Mouse (Mus musculus): ENCODE results near the gene Ccdc57. TPM values are rescaled to one million over a fixed set of nuclear protein-coding genes. Genes with fewer than 3 reads are reported as not detected.

Gene Ccdc57
- polyA plus RNA-seq, 1 experiment from 2014 or later: 6.4 TPM

DNA sequence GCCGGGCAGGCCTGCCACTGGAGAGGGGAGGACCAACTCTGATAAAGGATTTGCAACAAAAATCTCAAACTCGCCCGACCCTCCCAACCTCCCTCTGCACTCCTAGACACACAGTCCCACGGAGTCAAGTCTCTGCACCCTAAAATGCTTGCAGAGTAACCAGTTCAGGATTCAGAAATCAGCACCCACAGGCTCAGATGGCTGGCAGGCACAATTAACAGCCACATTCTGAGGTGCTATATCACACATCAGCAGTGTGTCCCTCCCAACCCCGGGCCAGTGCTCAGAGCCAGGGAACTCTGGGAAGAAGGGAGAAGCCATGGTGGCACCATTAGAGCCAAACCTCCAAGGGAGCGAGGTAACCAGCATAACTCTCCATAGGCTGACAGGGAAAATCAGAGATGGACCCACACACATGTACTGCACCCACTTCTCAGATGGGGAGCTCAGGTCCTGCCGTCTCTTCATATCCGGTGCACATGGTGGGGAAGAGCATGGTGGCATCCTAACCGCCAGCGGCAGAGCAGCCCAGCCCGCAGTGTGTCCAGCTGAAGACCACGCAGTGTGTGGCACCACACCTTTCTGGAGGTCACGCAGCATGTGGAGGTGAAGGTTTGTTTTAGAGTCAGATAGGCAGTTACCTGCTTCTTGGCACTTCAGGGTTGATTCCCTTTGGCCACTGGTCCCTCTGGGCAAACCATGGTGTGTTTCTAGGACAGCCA lies 29.5 kb upstream of the Ccdc57 start:
- WGBS: 94% methylated on average over 13 of the region's 13 CpGs
- H3K4me2 ChIP-seq (replicated peaks): no peak overlapping the region
- no peak overlapping the region for H3K9ac ChIP-seq
- H3K9me3 ChIP-seq: no peaks in the 10 kb centered on the region
- no peak for ATAC-seq (ENCODE audit: low FRiP score, low read depth)
- no peak overlapping the region for H3K27ac ChIP-seq
- no peaks in the 10 kb centered on the region for H3K27me3 ChIP-seq
- no peak overlapping the region for H3K4me3 ChIP-seq
- H3K4me1 ChIP-seq: peaks cover 21% of the 10 kb centered on the region; the same call in 1 of the 2 replicates
- H3K36me3 ChIP-seq: peaks cover 100% of the 10 kb centered on the region

DNA sequence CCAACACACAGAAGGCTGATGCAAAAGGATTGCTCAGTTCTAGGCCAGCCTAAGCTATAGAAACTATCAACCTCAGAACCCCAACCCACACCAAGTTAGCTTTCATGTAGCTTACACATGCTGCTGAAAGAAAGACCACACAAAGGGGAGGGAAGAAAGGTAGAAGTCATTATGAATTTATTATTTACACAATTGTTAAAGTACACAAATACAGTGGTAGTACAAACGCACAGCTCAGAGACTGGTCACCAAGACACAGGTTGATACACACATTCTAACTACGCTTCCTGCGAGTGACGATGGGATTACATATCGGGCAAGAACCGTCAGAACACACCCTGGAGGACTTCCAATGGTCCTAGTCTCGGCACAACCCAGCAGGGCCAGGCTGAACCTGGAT lies 28.9 kb upstream of the Ccdc57 start:
- WGBS: 86% methylated on average over 7 of the region's 7 CpGs
- no peak overlapping the region for H3K27ac ChIP-seq
- no peaks in the 10 kb centered on the region for H3K27me3 ChIP-seq
- no peak overlapping the region for H3K9ac ChIP-seq
- no peak overlapping the region for H3K4me2 ChIP-seq (replicated peaks)
- no peak for ATAC-seq (ENCODE audit: low FRiP score, low read depth)
- peaks cover 100% of the 10 kb centered on the region for H3K36me3 ChIP-seq
- H3K4me3 ChIP-seq: no peak overlapping the region
- peaks cover 25% of the 10 kb centered on the region; the same call in 1 of the 2 replicates for H3K4me1 ChIP-seq
- H3K9me3 ChIP-seq: no peaks in the 10 kb centered on the region

GRCm38 (mm10) chr11:120960248-120960647 lies 27.6 kb upstream of the Ccdc57 start:
- no peak overlapping the region for H3K4me2 ChIP-seq (replicated peaks)
- no peak for ATAC-seq (ENCODE audit: low FRiP score, low read depth)
- H3K27me3 ChIP-seq: no peaks in the 10 kb centered on the region
- no peak overlapping the region for H3K9ac ChIP-seq
- H3K27ac ChIP-seq: no peak overlapping the region
- no peak overlapping the region for H3K4me3 ChIP-seq
- 47% methylated on average over 1 of the region's 1 CpGs for WGBS
- H3K36me3 ChIP-seq: peaks cover 100% of the 10 kb centered on the region
- H3K4me1 ChIP-seq: peaks cover 15% of the 10 kb centered on the region; the same call in 1 of the 2 replicates
- H3K9me3 ChIP-seq: no peaks in the 10 kb centered on the region

- H3K27ac ChIP-seq: no peak overlapping the region
- no peaks in the 10 kb centered on the region for H3K9me3 ChIP-seq
- no peak overlapping the region for H3K9ac ChIP-seq
- H3K27me3 ChIP-seq: no peaks in the 10 kb centered on the region
- WGBS: 84% methylated on average over 3 of the region's 3 CpGs
- peaks cover 15% of the 10 kb centered on the region; the same call in 1 of the 2 replicates for H3K4me1 ChIP-seq
- H3K4me2 ChIP-seq (replicated peaks): no peak overlapping the region
- ATAC-seq (ENCODE audit: low FRiP score, low read depth): no peak
- H3K36me3 ChIP-seq: peaks cover 98% of the 10 kb centered on the region
- no peak overlapping the region for H3K4me3 ChIP-seq
Measured at GRCm38 (mm10) chr11:120959564-120959963, 26.9 kb upstream of the Ccdc57 start.

- Histone ChIP-seq H3K4me3 (no peak overlapping the region), H3K9ac (no peak overlapping the region), H3K4me1 (peaks cover 15% of the 10 kb centered on the region; the same call in 1 of the 2 replicates), H3K27me3 (no peaks in the 10 kb centered on the region), H3K36me3 (peaks cover 98% of the 10 kb centered on the region), H3K4me2 (replicated peaks) (no peak overlapping the region), H3K9me3 (no peaks in the 10 kb centered on the region), H3K27ac (no peak overlapping the region)
- WGBS: 85% methylated on average over 18 of the region's 18 CpGs
- ATAC-seq (ENCODE audit: low FRiP score, low read depth): no peak
Measured at GRCm38 (mm10) chr11:120959066-120959465, 26.4 kb upstream of the Ccdc57 start.

DNA sequence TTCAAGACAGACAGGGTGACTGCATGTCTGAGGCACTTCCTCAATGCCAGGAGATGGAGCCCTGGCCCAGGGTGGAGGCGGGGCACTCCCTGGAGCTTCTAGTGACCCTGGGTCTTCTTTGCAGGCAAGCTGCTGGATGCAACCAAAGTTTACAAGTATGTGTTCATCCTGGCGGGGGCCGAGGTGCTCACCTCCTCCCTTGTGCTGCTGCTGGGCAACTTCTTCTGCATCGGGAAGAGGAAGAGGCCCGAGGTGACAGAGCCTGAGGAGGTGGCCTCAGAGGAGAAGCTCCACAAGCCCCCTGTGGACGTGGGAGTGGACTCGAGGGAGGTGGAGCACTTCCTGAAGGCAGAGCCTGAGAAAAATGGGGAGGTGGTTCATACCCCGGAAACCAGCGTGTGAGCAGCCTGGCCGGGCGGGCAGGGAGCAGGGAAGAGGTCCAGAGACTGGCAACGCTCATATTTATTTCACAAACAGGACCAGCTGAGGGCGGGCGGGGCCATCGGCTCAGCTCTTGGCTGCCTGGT lies 25.1 kb upstream of the Ccdc57 start:
- 78% methylated on average over 15 of the region's 15 CpGs for WGBS
- ATAC-seq (ENCODE audit: low FRiP score, low read depth): no peak
- Histone ChIP-seq H3K4me1 (peaks cover 15% of the 10 kb centered on the region; the same call in 1 of the 2 replicates), H3K4me2 (replicated peaks) (no peak overlapping the region), H3K4me3 (no peak overlapping the region), H3K27ac (peak overlapping the region; percentile 18; the same call in 1 of the 2 replicates), H3K9me3 (no peaks in the 10 kb centered on the region), H3K9ac (no peak overlapping the region), H3K36me3 (peaks cover 90% of the 10 kb centered on the region), H3K27me3 (no peaks in the 10 kb centered on the region)

GRCm38 (mm10) chr11:120957052-120957451 lies 24.4 kb upstream of the Ccdc57 start:
- Histone ChIP-seq H3K4me2 (replicated peaks) (no peak overlapping the region), H3K4me3 (no peak overlapping the region), H3K4me1 (peaks cover 21% of the 10 kb centered on the region), H3K9ac (no peak overlapping the region), H3K27ac (0 out of 2 replicates have a peak overlapping the region, but pooled peaks have one; percentile 18), H3K27me3 (no peaks in the 10 kb centered on the region), H3K36me3 (peaks cover 83% of the 10 kb centered on the region), H3K9me3 (no peaks in the 10 kb centered on the region)
- ATAC-seq (ENCODE audit: low FRiP score, low read depth): no peak
- 54% methylated on average over 8 of the region's 8 CpGs for WGBS

DNA sequence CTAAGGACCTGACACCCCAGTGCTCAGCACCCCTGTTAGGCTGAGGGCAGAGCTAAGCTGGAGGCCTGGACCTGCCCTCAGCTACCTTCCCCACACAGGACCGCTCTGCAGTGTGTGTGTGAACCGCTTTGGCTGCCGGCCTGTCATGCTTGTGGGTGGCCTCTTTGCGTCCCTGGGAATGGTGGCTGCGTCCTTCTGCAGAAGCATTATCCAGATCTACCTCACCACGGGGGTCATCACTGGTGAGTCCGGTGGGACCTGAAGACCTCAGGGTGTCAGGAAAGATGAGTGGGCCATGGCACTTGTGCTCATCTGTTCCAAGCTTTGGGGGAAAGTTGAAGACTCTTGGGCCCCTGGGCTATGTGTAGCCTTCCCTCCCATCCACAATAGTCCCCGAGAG lies 23.0 kb upstream of the Ccdc57 start:
- Histone ChIP-seq H3K4me2 (replicated peaks) (no peak overlapping the region), H3K36me3 (peaks cover 69% of the 10 kb centered on the region), H3K9me3 (no peaks in the 10 kb centered on the region), H3K9ac (no peak overlapping the region), H3K27me3 (no peaks in the 10 kb centered on the region), H3K4me3 (no peak overlapping the region), H3K4me1 (peaks cover 31% of the 10 kb centered on the region), H3K27ac (no peak overlapping the region; the same call in 1 of the 2 replicates)
- 92% methylated on average over 8 of the region's 8 CpGs for WGBS
- no peak for ATAC-seq (ENCODE audit: low FRiP score, low read depth)

DNA sequence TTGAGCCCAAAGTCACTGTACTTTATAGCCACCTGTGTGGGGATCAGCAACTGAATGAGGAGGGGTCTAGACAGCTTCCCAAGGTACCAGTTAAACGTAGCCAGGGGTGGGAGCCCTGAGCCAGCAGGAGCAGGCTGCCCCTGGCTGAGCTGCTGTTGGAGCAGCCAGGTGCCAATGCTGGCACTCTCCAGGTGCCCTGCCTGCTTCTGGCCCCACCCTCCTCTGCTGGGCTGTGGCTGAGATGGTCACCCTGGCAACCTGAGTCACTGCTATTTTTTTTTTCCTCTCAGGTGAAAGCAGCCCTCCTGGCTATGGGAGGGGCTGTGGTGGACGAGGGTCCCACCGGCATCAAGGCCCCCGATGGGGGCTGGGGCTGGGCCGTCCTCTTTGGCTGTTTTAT lies 22.3 kb upstream of the Ccdc57 start:
- 76% methylated on average over 5 of the region's 5 CpGs for WGBS
- peaks cover 39% of the 10 kb centered on the region for H3K4me1 ChIP-seq
- no peaks in the 10 kb centered on the region for H3K9me3 ChIP-seq
- H3K27ac ChIP-seq: no peak overlapping the region
- H3K4me3 ChIP-seq: no peak overlapping the region
- no peak overlapping the region for H3K4me2 ChIP-seq (replicated peaks)
- H3K36me3 ChIP-seq: peaks cover 62% of the 10 kb centered on the region
- peaks cover 1% of the 10 kb centered on the region; the same call in 1 of the 2 replicates for H3K27me3 ChIP-seq
- no peak overlapping the region for H3K9ac ChIP-seq
- no peak for ATAC-seq (ENCODE audit: low FRiP score, low read depth)

DNA sequence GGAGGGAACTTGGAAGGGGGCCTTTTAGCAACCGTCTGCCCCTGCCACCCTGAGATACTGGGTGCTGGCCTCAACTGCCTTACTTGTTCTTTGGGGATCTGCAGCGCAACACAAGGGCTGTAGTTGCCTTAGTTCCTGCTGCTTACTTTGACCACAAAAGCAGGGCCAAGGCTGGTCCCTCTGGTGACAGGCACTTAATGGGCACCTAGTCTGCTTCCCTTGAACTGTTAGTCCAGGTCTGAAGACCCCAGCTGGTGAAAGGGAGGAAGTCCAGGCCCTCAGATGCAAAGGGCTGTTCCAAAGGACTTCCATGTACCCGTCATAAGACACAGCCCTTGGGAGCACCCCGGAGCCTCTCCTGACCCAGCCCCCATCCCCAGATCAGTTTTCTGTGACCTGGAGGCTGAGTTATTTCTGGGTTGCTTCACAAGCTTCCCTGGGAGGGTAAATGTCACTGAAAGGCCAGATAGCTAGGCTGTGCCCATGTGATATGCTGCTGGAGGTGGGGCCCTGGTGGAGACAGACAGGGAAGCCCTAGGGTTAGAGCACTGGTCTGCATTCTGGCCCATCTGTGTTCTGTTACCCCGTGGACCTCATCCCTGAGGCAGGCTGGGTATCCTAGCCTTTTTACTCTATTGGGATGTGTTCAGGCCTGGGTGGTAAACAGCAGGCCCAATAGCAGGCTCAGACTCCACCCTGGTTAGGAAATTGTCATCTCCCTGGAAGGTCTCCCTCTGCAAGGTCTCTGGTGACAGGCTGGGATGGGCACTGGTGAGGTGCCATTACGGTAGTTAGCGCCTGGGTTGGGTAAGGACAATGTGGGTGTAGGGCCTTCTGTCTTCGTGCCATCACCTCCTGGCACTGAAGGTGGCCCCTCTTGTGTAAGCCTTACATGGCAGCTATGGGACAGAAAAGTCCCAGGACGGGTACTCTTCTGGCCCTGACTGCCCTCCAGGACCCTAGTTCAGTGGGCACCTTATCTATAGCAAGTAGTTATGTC lies 19.4 kb upstream of the Ccdc57 start:
- Histone ChIP-seq H3K9me3 (no peaks in the 10 kb centered on the region), H3K36me3 (peaks cover 32% of the 10 kb centered on the region), H3K4me2 (replicated peaks) (peak overlapping the region; percentile 83), H3K4me1 (peaks cover 47% of the 10 kb centered on the region), H3K27ac (peak overlapping the region; percentile 22; the same call in 1 of the 2 replicates), H3K4me3 (peak overlapping the region; percentile 64), H3K27me3 (peaks cover 3% of the 10 kb centered on the region; the same call in 1 of the 2 replicates), H3K9ac (peak overlapping the region; percentile 80; the same call in 1 of the 2 replicates)
- no peak for ATAC-seq (ENCODE audit: low FRiP score, low read depth)
- WGBS: 79% methylated on average over 9 of the region's 9 CpGs

GRCm38 (mm10) chr11:120951237-120951636 lies 18.6 kb upstream of the Ccdc57 start:
- no peak for ATAC-seq (ENCODE audit: low FRiP score, low read depth)
- Histone ChIP-seq H3K27me3 (peaks cover 3% of the 10 kb centered on the region; the same call in 1 of the 2 replicates), H3K9ac (peak overlapping the region; percentile 80)

More at GRCm38 (mm10) chr11:120951237-120951636, 18.6 kb upstream of the Ccdc57 start:
- Histone ChIP-seq H3K4me2 (replicated peaks) (peak overlapping the region; percentile 83), H3K36me3 (peaks cover 25% of the 10 kb centered on the region), H3K4me1 (peaks cover 46% of the 10 kb centered on the region), H3K27ac (peak overlapping the region; percentile 58; the same call in 1 of the 2 replicates), H3K4me3 (peak overlapping the region; percentile 64), H3K9me3 (no peaks in the 10 kb centered on the region)
- 28% methylated on average over 8 of the region's 8 CpGs for WGBS

Measured in limb, embryonic 13.5 days (tissue).